Mouse (Mus musculus): ENCODE results near the gene Ttc38.

DNA sequence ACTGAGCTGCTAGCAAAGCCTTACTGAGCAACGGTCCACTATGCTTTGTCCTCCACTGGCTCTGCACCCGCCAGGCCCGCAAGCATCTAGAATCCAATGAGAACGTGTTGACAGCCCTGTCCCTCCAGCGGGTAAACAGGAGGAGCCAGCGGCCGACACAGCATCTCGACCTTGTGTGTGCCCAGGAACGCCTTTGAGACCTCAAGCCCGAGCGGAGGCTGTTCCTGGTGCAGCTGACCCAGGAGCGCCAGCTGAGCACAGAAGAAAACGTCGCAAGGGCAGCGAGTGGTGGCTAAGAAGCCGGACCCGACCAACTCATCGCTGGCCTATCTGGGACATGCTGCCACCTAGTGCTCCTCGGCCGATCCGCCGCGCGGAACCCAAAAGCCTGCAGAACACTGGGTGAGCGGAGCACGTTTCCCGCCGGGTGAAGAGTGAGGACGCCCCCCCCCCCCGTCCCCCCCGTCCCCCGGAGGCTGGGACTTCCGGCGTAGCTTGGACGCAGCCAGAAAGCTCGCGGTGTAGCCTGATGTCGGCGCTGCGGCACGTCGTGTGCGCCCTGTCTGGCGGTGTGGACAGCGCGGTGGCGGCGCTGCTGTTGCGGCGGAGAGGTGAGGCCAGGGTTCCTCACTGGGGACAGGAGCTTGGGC lies 46.9 kb downstream of the Ttc38 start, which contains the start of gene Trmu:
- TF ChIP-seq CTCF (conservative IDR thresholded peaks at IDR 0.05; ENCODE audit: insufficient read depth, insufficient read length, low read depth, low read length) = peak; percentile 63
- peak; percentile 23 for TF ChIP-seq POLR2A (IDR thresholded peaks at IDR 0.05; ENCODE audit: low read depth, low read length)
